Mouse (Mus musculus): ENCODE data around the gene Pla2g16.

DNA sequence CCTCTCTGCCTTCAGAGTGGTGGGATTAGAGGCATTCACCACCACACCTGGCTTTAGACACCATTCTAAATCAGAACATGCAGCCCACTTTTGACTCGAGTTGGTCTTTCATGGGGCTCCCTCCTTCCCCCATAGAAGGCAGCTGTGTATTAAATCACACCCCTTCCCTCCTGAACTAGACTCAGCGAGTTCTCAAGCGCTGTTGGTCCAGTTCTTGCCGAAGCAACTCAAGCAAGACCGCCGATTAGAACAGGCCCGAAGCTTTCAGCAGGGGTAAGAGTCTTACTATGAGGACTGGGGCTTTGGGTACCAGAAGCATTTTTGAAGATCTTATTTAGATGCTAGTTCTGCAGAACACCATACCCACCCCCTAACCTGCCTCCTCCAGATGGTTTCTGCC is 55.9 kb downstream of the Pla2g16 start:
- no peak for TF ChIP-seq CTCF (IDR thresholded peaks at IDR 0.05)
- no peak for TF ChIP-seq EP300 (IDR thresholded peaks at IDR 0.05)

Data from lung, postnatal 0 days (tissue).